Mouse (Mus musculus) heart, postnatal 0 days (tissue): Measurements from ENCODE around the gene Ccdc86.

Source experiments
- CTCF ChIP-seq: IDR thresholded peaks from 2 replicates; pipeline ENCODE4 v1.5.1; 2016; ENCODE audit warnings: antibody characterized with exemption, control low read depth, low read depth
- EP300 ChIP-seq: IDR thresholded peaks from 2 replicates; pipeline ENCODE4 v1.6.1; 2016; ENCODE audit warnings: antibody characterized with exemption, low read depth

DNA sequence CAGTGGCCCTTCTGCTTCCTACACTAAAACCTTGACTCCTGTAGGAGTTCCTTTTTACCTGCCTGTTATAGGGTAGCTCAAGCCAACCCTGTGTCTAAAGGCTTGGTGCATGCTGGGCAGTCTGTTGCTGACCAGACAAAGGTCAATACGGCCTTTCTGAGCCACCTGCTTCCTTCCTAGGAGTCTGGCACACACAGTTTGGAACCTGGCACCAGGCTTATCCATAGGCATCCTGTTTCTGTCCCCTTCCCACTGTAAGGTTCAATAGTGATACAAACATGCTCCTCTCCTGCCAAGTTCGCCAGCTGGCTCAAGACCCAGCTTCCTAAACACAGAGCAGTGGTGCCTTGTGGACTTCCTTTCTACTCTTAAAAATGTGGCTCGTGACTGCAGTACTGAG lies 2.6 kb downstream of the Ccdc86 start:
- TF ChIP-seq CTCF, result no peak
- TF ChIP-seq EP300, result no peak
